Mouse (Mus musculus): ENCODE measurements around the gene Taf8. TPM values are rescaled to one million over a fixed set of nuclear protein-coding genes. Genes with fewer than 3 reads are reported as not detected.

The Taf8 gene
- total and polyA plus RNA-seq, 3 experiments: 15.2 to 25.7 TPM; not detected in 1

DNA sequence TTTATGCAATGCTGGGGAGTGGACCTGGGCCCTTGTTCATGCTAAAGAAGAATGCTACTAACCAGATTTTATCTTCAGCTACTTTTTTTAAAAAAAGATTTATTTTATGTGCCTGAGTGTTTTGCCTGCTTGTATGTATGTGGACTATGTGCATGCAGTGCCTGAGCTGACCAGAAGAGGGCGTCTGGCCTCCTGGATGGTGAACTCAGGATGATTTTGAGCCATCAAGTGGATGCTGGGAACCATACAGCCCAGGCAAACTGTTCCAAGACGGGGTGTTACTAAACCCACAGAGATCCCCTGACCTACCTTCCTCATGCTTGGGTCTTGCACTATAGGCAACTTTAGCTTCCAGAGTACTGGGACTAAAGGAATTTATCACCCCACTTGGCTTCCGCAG, 26.4 kb downstream of the Taf8 start:
- H3K27ac ChIP-seq (ENCODE audit: control insufficient read depth, low read depth, low read length): no peak overlapping the region
- peak; percentile 61 for DNase-seq (ENCODE audit: low read depth, low spot score)
- H3K9ac ChIP-seq (ENCODE audit: control insufficient read depth, low read depth, low read length, poor library complexity, severe bottlenecking): no peak overlapping the region
- H3K79me2 ChIP-seq (ENCODE audit: control insufficient read depth, insufficient read depth, low read length, poor library complexity): no peaks in the 10 kb centered on the region
- TF ChIP-seq POLR2A (IDR thresholded peaks at IDR 0.05; ENCODE audit: control insufficient read depth in 1 of 2, insufficient read depth in 1 of 2, low read depth in 1 of 2, low read length in 2 of 2, poor library complexity in 1 of 2) (no peak), NELFE (IDR thresholded peaks at IDR 0.05; ENCODE audit: low read depth, low read length) (no peak), CTCF (IDR thresholded peaks at IDR 0.05 in 2 of 3, conservative IDR thresholded peaks at IDR 0.05 in 1 of 3; ENCODE audit: control insufficient read depth in 1 of 3, insufficient read depth in 1 of 3, low read depth in 2 of 3, low read length in 3 of 3, poor library complexity in 1 of 3, severe bottlenecking in 1 of 3) (peak; percentile 71 to 75 (median 72)), SMC3 (IDR thresholded peaks at IDR 0.05; ENCODE audit: low read depth, low read length) (peak; percentile 55), KAT2A (conservative IDR thresholded peaks at IDR 0.05; ENCODE audit: low read depth, low read length) (no peak), RAD21 (IDR thresholded peaks at IDR 0.05; ENCODE audit: low read depth, low read length) (peak; percentile 31), BHLHE40 (IDR thresholded peaks at IDR 0.05; ENCODE audit: borderline replicate concordance, low read depth, low read length) (no peak), GABPA (IDR thresholded peaks at IDR 0.05; ENCODE audit: low read depth, low read length) (no peak), ZC3H11A (IDR thresholded peaks at IDR 0.05; ENCODE audit: low read depth, low read length) (peak; percentile 19; the same call in 1 of the 2 replicates), USF1 (IDR thresholded peaks at IDR 0.05; ENCODE audit: low read depth, low read length) (no peak)
- peaks cover 0 to 2% of the 10 kb centered on the region in 2 experiments; a peak in 1 of 4 replicates for H3K27me3 ChIP-seq (ENCODE audit: control insufficient read depth in 1 of 2, insufficient read depth in 2 of 2, low read length in 2 of 2)
- H3K9me3 ChIP-seq (replicated peaks; ENCODE audit: insufficient read depth, low read length): no peaks in the 10 kb centered on the region
- no peaks in the 10 kb centered on the region; a peak in 1 of 4 replicates for H3K36me3 ChIP-seq (ENCODE audit: control insufficient read depth in 1 of 2, insufficient read depth in 2 of 2, low read length in 2 of 2)
- peaks cover 0 to 6% of the 10 kb centered on the region in 2 experiments; a peak in 2 of 4 replicates for H3K4me1 ChIP-seq (ENCODE audit: control insufficient read depth in 1 of 2, insufficient read depth in 2 of 2, low read length in 2 of 2)
- H3K4me3 ChIP-seq (ENCODE audit: control insufficient read depth in 1 of 2, insufficient read depth in 1 of 2, low read depth in 2 of 2, low read length in 2 of 2): no peak overlapping the region

DNA sequence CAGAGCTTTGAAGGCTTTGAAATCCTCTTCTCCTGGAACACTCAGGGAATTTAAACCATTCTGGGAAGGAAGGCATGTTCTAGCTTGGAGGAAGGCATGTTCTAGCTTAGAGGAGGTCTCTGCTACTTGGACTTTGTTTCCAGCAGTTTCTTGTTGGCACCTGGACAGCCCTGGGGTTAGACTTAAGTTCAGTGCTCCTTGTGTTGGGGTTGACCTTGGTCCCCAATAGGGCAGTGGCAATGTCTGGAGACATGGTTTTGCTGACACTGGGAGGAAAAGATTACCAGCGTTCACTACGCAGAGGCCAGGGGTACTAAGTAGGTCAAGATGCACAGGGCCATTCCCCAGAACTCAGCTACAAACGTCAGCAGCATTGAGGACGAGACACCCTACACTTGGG, 26.9 kb downstream of the Taf8 start:
- no peak overlapping the region for H3K4me3 ChIP-seq (ENCODE audit: control insufficient read depth in 1 of 2, insufficient read depth in 1 of 2, low read depth in 2 of 2, low read length in 2 of 2)
- peaks cover 0 to 2% of the 10 kb centered on the region in 2 experiments; a peak in 1 of 4 replicates for H3K27me3 ChIP-seq (ENCODE audit: control insufficient read depth in 1 of 2, insufficient read depth in 2 of 2, low read length in 2 of 2)
- H3K4me1 ChIP-seq (ENCODE audit: control insufficient read depth in 1 of 2, insufficient read depth in 2 of 2, low read length in 2 of 2): peaks cover 0 to under 1% of the 10 kb centered on the region in 2 experiments; a peak in 2 of 4 replicates
- H3K79me2 ChIP-seq (ENCODE audit: control insufficient read depth, insufficient read depth, low read length, poor library complexity): no peaks in the 10 kb centered on the region
- TF ChIP-seq ZNF384 (IDR thresholded peaks at IDR 0.05; ENCODE audit: low read depth, low read length) (no peak), UBTF (IDR thresholded peaks at IDR 0.05; ENCODE audit: borderline replicate concordance, insufficient read depth, low read depth, low read length) (no peak), MAFK (IDR thresholded peaks at IDR 0.05; ENCODE audit: borderline replicate concordance, low read depth, low read length) (no peak), HCFC1 (IDR thresholded peaks at IDR 0.05; ENCODE audit: low read depth, low read length) (no peak), POLR2AphosphoS5 (IDR thresholded peaks at IDR 0.05; ENCODE audit: borderline replicate concordance, low read depth, low read length) (no peak), MEF2A (IDR thresholded peaks at IDR 0.05; ENCODE audit: extremely low read depth, insufficient replicate concordance, low read depth, low read length, poor library complexity, severe bottlenecking) (no peak), EP300 (IDR thresholded peaks at IDR 0.05; ENCODE audit: low read depth in 1 of 2, low read length in 2 of 2) (no peak), SIN3A (IDR thresholded peaks at IDR 0.05; ENCODE audit: low read length) (no peak), USF1 (IDR thresholded peaks at IDR 0.05; ENCODE audit: low read depth, low read length) (no peak), USF2 (IDR thresholded peaks at IDR 0.05; ENCODE audit: borderline replicate concordance in 1 of 2, insufficient read depth in 1 of 2, low read depth in 1 of 2, low read length in 2 of 2) (no peak), TAL1 (IDR thresholded peaks at IDR 0.05; ENCODE audit: low read length) (no peak)
- H3K9me3 ChIP-seq (replicated peaks; ENCODE audit: insufficient read depth, low read length): no peaks in the 10 kb centered on the region
- no peak overlapping the region for H3K27ac ChIP-seq (ENCODE audit: control insufficient read depth, low read depth, low read length)
- H3K36me3 ChIP-seq (ENCODE audit: control insufficient read depth in 1 of 2, insufficient read depth in 2 of 2, low read length in 2 of 2): no peaks in the 10 kb centered on the region; a peak in 1 of 4 replicates
- no peak for DNase-seq (ENCODE audit: low read depth, low spot score)
- no peak overlapping the region for H3K9ac ChIP-seq (ENCODE audit: control insufficient read depth, low read depth, low read length, poor library complexity, severe bottlenecking)
